Mouse (Mus musculus): ENCODE data around the gene Fbxl2.

Gene Fbxl2

DNA sequence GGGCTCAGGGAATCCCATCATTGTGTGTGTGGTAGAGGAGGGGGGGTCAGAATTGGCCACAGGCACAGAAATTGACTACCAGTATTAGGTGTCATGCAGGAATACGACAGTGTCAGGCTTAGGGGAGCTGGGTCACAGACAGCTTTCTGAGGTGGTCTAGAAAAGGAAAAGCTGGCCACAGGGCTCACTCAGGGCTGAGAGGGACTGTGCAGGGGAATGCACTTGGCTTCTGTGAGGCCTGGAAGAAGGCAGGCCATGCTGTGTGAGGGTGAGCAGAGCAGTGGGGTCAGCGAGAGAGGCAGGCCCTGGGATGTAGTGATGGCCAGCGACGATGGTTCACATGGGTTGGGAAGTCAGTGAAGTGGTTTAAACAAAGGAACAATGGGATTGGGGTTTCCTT lies 72.1 kb downstream of the Fbxl2 start:
- DNase-seq (ENCODE audit: low spot score): no peak

DNA sequence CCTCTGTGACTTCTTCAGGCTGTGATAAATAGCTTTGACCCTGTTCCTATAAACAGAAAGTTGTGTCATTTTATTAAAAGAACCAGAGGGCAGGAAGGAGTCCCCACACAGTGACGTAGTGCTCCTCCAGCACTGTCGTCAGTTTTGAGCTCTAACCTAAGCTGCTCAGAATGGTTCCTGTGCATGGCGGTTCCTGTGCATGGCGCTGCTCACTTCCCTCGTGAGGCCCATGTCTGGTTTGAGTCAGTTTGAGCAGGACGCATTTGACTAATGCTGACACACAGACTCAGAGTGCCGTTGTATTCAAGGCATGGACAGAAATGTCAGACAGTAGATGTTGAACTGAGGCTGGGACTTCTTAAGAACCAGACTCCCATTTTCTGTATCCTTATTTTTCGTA lies 74.4 kb downstream of the Fbxl2 start:
- no peak for DNase-seq (ENCODE audit: low spot score)

DNA sequence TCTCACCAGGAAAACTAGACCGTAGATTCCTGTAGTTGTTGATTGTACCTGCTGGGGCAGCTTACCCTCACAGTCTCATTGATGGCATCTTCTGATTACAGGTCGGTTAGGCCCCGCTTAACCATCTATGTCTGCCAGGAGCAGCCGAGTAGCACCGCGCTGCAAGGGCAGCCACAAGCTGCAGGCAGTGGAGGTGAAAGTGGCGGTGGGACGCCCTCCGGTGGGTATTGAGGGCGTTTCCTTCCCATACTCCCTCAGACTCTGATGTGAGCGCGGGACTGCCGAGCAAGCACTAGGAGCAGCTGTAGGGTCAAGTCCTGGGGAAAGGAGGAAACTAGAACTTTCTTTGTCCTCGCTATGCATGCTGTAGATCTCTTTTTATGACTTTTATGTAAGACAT lies 76.0 kb downstream of the Fbxl2 start:
- DNase-seq (ENCODE audit: low spot score): no peak

DNA sequence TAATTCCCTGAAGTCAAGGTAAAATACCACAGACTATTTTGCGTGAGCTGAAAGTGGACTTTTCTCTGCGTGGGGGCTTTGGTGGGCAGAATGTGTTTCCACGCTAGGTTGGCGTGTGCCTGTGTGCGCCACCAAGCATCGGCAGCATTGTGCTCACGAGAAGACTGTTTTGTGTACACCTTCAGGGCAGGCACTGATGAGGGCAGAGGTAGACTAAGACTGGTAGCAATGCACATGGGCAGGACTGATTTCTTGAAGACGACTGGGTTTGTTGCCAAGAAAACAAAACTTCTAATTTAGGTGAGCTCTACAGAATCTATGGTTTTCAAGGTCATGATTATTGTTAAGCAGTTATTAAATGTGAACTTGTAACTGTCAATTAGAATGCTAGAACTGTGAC lies 76.6 kb downstream of the Fbxl2 start:
- no peak for DNase-seq (ENCODE audit: low spot score)

- no peak for DNase-seq (ENCODE audit: low spot score)
Observed at GRCm38 (mm10) chr9:113968967-113969366, 77.0 kb downstream of the Fbxl2 start.

DNA sequence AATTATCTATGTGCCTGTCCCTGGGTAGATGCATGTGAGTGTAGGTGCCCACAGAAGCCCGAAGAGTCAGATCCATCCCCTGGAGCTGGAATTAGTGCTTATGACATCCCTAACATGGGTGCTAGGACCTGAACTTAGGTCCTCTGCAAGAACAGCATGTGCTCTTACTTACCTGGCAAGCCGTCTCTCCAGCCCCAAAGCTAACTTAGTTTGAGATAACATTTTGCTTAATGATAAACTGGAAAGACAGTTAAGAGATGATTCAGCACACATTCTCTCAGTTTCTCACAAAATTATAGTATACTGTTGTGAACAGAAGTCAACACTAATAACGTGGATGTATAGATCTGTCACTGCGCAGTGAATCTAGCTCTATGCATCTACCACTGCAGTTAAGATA lies 79.2 kb downstream of the Fbxl2 start:
- DNase-seq (ENCODE audit: low spot score): no peak

DNA sequence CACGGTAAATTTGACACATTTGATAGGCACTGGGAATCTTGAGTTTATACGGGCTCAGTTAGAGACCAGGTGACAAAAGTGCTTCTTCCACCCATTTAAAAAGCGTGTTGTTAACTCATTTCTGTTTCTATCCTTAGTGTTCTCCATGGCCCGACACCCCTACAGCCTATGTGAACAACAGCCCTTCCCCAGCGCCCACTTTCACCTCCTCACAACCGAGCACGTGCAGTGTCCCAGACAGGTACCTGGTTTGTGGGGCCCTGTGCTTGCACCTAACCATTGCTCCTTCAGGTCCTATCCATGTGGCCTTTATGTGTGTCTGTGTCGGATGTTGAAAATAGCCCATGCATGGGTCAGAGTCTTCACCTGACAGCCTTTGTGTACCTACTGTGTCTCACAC lies 81.6 kb downstream of the Fbxl2 start:
- DNase-seq (ENCODE audit: low spot score): no peak

GRCm38 (mm10) chr9:113963718-113964117 lies 82.3 kb downstream of the Fbxl2 start:
- no peak for DNase-seq (ENCODE audit: low spot score)

GRCm38 (mm10) chr9:113957777-113958176 lies 88.2 kb downstream of the Fbxl2 start:
- no peak for DNase-seq (ENCODE audit: low spot score)

DNA sequence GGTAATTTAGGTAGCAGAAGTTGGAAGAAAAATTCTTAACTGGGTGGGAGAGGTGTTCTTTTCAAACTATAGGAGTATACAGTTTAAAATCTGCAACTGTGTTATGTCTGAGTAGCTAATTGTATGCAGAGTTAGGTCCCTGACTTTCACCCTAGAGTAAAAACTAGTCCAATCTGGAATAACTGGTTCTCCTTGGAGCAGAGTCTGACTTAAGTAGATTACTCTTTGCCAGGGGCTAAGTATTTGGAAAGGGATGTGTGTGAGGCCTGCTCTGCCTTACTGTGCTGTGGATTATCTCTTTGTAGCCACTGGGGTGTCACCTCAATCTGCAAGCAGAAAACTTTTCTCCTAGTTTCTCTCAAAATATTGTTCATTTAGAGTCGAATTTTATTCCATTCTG lies 98.8 kb downstream of the Fbxl2 start:
- DNase-seq (ENCODE audit: low spot score): no peak

DNA sequence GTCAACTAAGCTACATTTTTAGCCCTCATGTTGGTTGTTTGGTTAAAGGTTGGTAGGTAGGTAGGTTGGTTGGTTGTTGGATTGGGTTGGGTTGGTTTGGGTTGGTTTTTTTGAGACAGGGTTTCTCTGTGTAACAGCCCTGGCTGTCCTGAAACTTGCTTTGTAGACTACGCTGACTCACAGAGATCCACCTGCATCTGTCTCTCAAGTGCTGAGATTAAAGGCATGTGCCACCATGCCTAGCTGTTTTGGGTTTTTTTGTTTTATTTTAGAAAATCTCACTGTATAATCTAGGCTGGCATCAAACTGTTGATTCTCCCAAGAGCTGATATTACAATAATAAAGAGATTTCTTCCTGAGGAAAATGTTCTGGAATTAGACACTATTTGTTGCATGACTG lies 102.6 kb downstream of the Fbxl2 start:
- no peak for DNase-seq (ENCODE audit: low spot score)

DNA sequence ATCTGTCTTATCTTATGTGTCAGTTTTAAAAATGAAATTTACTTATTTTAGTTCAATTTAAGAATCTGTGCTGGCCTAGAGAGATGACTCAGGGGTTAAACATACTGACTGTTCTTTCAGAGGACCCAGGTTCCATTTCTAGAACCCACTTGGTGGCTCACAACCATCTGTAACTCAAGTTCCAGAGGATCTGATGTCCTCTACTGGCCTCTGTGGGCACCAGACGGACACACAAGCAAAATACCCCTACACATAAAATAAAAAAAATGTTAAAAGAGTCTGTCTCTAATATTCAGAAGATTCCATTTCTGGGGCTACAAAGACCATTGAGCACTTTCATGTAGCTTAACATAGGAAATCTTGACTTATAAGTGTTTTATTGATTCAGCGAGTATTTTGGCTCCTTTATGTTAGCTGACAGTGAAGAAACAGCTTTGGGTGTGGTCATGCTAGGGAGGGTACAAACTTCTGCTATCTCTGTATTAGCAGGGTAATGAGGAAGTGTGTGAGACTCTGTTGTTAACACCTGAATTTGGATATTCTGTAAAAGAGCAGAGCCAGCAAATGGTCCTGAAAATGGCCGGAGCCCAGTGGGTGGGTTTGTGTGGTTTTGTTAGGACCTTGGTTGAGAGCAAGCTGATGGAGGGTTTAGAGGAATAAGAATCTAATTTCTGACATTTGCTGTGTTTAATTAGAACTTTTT lies 104.7 kb downstream of the Fbxl2 start:
- no peak for DNase-seq (ENCODE audit: low spot score)

DNA sequence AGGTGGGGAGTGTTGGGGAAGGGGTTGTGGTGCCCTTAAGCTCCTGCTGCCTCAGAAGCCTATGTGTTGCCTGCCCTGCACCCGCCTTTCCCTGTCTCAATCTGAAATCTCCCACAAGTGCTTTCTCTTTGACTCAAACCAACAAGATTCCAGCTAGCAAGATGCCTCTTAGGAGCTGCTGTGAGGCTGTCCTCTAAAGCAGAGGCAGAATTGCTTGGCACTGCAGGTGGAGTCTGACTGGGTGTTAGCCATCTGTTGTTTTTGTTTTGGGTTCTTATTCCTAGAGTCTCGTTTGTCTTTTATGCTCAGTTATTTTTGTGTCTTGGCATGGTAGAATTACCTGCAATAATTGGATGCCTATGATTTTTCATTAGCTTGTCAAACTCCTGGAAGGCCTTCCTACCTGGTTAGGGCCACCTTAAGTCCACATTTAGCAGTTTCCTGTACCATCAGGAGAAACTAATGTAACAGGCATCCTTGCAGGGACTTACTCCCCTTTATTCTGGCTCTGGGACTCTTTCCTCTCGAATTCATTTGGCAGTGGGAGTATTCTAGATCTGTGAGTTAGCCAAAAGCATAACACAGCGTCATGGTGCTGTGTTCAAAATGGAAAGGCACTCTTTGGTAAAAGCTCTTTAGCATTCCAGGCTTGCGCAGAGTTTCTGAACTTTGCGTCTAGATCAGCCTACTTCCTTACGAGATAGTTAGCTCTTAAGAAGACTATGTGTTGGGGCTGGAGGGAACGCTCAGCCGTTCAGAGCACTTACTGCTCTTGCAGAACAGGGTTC lies 106.7 kb downstream of the Fbxl2 start:
- no peak for DNase-seq (ENCODE audit: low spot score)

DNA sequence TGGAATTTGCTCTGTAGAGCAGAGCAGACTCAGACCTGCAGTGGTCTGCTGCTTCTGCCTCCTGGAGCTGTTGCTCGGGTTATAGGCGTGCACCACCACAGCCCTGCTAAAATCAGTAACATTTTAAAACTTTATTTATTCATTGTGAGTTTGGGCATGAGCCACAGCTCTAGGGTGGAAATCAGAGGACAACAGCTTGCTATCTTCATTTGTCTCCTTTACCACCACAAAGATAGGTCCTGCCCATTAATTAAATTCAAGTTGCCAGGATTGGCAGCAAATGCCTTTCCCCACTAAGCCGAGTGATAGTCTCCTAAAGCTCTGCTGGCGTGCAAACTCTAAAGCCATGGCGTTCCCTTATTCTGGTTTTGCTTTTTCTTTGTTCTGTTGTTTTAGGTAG lies 110.4 kb downstream of the Fbxl2 start:
- DNase-seq (ENCODE audit: low spot score): no peak

- DNase-seq (ENCODE audit: low spot score): no peak
Observed at GRCm38 (mm10) chr9:113932501-113932900, 113.5 kb downstream of the Fbxl2 start.

DNA sequence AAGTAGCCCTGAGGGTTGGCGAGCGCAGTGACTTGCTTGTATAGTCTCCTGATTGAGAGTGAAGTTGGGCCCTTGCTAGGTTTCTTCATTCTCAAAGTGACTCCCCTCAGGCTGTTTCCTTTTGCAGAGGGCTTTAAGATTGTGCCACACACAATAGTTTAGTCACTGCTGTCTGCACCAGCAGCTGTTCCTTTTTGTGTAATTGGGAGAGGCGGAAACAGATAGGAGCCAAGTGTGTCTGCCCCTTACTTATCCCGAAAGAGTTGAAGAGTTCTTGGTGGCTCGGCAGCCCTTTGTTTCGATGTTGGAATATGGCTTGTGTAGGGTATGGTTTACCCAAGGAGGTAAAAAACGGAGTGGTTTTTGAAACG lies 113.9 kb downstream of the Fbxl2 start:
- DNase-seq (ENCODE audit: low spot score): no peak

DNA sequence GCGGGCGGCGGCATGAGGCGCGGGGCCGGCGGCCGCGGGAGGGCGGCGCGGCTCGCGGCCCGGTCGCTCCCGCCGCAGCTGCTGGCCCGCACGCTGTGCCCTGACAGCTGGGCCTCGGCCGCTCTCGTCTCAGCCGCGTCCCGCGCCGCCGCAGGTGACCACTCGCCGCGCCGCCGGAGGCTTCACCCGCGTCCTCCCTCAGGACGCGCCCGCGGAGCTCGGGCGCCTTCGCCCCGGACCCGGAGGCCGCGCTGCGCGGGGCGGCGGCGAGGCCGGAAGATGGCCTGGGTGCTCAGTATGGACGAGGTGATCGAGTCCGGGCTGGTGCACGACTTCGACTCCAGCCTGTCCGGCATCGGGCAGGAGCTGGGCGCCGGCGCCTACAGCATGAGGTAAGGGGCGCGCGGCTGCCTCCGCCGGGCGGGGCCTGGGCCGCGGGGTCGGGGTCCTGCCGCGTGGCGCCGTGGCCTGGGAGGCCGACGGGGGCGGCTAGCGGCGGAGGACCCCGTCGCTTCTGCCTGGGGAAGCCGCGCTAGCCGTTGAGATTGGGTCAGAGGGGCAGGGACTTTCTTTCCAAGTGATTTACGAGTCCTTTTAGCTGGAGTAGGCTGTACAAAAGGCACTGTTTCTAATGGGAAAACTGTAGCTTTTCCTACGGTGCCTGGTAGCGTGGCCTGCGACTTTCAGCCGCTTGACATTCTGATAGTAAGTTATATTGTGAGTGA lies 114.5 kb downstream of the Fbxl2 start:
- no peak for DNase-seq (ENCODE audit: low spot score)

- peak; percentile 97 for DNase-seq (ENCODE audit: low spot score)
Observed at GRCm38 (mm10) chr9:113930534-113931374, 115.2 kb downstream of the Fbxl2 start, which contains the start of gene Ubp1. Ubp1 (plus strand) TSS chr9:113930934.

DNA sequence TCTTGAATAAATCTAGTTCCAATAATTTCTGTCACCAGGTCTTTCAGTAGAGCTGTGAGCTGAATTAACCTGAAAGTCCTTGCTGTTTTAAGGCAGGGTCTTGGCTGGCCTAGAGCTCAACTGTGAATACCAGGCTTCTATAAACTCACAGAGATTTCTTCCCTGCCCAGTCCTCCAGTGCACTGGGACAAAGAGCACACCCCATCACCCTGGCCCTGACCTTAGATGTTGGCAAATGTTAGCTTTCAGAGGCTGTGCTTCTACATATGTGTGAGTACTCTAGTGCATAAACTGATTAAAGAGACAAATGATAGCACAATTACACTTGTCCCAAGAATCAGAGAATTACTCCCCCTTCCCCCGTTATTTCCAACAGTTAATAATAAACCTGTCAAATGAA lies 116.3 kb downstream of the Fbxl2 start:
- DNase-seq (ENCODE audit: low spot score): no peak

- DNase-seq (ENCODE audit: low spot score): no peak
Observed at GRCm38 (mm10) chr9:113928591-113928990, 117.4 kb downstream of the Fbxl2 start.

GRCm38 (mm10) chr9:113924883-113925282 lies 121.1 kb downstream of the Fbxl2 start:
- no peak for DNase-seq (ENCODE audit: low spot score)

DNA sequence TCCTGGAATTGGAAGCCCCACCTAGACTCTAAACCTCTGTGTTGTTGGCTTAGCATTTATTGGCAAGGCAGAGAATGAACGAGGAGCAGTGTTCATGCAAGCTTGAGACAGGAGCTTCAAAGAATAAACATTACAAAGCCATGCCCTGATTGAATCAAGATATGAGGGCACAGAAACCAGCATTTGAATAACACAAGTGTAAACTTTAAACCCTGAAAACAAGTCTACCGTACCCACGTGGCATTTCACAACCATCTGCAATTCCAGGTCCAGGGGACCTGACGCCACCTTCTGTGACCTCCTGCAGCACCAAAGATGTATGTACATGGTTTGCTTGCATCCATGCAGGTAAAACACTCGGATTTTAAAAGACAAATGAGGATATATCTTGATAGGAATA lies 123.3 kb downstream of the Fbxl2 start:
- DNase-seq (ENCODE audit: low spot score): no peak

Data from left cerebral cortex, adult 11 months (tissue).